Mouse (Mus musculus) gastrocnemius, adult 18-20 months (tissue): Measurements from ENCODE around the gene Dhx16. TPM values are rescaled to one million over a fixed set of nuclear protein-coding genes. Genes with fewer than 3 reads are reported as not detected.
A peak's percentile ranks its signal among the peaks of the same experiment; 100 is the strongest.

Experiments
- DNase-seq: peaks from one replicate; pipeline ENCODE4 v3.0.0; 2021; ENCODE audit warnings: low spot score
- total RNA-seq, 2 experiments: library from RNA; stranded (reverse); gene quantifications; 2 replicates each; pipeline ENCODE4 v1.2.3; 2021

Gene Dhx16
- total RNA-seq, 2 experiments from 2014 or later: 11.7 to 14.1 TPM

DNA sequence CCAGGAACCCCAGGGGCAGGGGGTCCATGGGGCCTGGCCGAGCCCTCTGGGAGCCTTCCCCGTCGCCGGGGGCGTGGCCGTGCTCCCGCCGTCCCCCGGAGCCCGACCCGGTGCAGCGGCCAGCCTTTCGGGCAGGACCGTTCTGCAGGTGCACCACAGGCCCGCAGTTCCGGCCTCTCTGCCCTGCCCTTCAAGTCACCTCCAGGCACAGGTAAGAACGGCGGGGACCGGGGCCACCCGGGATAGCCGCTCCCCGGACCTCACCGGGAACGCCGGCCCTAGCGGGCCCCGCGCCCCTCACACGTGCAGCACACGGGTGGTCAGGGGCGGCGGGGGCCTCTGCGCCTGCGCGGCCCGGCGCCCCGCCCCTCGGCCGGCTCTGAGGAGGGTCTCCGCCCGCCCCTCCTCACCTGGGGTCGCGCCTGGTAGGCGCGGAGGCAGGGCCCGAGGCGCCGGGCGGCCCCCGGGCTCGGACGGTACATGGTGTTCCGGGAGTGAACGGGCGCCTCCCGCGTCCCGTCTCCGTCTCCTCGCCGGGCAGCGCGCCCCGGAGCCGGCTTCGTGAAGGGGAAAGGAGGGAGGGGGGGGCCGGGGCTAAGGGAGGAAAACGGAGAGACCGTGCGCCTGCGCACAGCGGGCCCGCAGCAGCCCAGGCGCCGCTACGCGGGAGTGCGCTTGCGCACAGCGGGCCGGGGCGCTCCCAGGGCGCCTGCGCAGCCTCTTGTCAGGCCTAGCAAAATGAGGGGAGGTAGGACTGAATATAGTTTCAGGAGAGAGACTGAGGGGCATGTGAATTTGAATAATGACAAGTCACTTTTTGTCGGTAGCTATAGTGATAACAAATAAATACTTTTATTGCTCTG lies 17.4 kb downstream of the Dhx16 start, which contains the start of gene 2310061I04Rik:
Gene 2310061I04Rik (minus strand): TSS at position 651 of the 863 bp plus-strand sequence.
- DNase-seq: peak; percentile 90

DNA sequence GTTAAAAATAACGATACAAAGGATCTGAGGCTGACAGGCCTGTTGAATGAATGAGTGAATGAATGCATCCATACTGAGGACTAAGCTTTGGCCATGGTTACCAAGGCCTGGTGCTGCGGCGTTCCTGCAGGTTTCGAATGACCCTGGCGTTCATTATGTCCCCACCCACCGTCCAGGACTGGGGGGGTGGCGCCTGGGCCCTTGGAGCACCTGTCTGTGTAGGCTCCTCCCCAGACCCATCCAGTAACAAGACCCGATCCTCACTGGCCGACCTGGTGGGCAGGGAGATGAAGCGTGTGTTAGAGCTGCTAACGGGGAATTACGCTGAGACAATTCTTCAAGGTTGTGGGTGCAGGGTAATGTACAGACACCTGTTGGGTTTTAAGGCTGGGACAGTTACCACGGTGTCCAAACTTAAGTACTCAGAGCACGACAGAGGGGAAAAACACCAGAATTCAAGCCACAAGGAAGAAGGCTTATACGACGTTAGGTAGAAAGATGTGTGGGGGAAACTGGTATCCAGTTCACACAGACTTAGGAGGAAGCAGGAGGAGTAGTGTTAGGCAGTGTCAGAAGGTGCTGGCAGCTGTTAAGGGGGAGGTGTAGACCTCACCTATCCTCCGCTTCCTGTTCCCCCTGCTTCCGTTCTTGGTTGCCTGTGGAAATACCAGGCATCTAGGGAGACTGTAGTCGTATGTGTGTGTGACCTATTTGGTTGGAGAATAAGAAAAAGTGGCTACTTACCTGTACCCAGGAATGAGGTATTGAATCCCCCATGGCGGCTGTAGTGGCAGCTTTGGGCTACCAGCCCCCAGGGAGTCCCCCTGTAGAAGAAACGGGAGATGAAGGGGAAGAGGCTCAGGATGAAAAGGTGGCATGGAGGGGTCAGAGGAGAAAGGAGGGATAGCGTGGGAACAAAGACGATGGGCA lies 18.3 kb downstream of the Dhx16 start:
- DNase-seq: no peak

DNA sequence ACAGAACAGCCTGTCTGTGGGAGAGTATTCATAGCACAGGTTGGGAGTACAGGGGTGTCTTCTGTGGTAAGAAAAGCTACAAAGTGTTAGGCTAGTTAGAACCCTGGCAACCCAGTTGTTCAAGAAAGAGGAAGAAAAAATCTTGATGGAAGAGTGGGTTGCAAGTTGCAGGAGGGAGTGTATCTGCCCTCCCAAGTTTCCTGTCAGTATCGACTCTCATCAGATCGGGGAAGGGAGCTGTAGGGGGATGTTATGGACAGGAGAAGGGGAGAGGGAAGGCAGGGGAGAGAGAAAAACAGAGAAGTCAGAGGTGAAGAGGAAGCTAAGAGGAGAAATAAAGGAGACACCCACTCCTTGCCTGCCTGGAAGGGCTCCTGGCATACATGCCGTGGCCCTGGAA lies 21.0 kb downstream of the Dhx16 start:
- no peak for DNase-seq

DNA sequence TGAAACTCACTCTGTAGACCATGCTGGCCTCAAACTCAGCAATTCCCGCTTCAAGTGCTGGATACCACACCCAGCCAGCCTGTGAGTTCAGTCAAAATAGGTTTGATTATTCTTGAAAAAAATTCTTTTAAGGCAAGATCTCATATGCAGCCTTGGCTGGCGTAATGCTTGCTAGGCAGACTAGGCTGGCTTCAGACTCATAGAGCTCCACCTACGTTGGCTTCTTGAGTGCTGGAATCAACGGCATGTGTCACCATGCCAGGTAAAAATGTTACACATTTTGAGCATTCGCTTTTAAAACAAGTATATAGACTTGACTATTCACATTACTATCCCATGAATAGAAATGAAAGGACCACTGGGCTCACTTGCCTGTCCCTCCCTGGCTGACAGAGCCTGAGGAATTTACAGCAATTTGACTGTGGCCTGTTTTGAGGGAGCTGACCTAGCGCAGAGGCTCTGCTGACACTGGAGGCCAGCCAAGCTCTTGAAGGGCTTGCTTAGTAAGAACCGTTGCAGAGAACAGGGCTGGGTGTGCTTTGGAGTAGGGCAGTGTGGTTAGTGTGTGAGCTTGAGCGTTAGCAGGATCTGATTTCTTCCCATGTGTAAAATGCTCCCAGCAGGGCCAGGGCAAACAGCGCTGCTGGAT lies 23.8 kb downstream of the Dhx16 start:
- no peak for DNase-seq

DNA sequence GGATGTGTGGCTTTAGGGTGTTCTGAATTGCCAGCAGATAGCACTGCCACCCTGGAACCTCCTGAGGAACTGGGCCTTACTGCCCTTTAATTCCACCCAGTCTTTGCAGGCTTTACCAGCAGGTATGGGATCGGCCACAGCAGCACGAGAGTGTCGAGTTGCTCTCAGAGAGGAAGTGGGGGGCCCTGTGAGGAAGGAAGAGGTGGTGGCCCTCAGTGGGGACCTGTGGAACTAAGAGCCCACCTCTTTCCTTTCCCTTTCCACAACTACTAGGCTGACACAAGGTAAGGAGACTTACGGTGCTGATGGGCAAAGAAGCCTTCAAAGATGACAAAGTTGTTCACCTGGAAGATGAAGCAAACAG lies 24.4 kb downstream of the Dhx16 start:
- DNase-seq: no peak

DNA sequence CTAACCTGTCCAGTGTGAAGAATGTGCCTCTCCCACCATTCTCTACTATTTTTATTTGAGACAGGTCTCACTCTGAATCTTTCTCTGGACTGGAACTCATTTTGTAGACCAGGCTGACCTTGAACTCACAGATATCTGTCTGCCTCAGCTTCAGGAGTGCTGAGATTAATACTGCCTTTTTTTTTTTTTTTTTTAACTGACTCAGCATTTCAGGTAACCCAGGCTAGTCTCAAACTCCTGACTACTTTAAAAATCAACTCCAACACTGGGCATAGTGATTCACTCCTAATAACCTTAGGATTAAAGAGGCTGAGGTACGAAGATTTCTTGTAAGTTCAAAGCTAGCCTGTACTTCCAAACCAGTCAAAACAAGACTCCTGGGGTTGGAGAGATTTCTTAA lies 26.0 kb downstream of the Dhx16 start:
- DNase-seq: no peak

DNA sequence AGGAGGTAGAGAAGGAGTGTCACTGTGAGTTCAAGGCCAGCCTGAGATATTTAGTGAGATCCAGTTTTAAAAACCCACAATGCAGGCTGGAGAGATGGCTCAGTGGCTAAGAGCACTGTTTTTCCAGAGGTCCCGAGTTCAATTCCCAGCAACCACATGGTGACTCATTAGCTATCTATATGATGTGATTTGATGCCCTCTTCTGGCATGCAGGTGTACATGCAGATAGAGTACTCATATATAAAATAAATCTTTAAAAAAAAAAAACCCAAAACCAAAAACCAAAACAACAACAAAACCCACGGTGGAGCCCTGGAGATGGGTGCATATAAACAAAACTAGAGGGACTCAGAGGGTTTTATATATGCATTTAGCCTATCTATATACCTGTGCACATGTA lies 28.0 kb downstream of the Dhx16 start:
- DNase-seq: no peak

DNA sequence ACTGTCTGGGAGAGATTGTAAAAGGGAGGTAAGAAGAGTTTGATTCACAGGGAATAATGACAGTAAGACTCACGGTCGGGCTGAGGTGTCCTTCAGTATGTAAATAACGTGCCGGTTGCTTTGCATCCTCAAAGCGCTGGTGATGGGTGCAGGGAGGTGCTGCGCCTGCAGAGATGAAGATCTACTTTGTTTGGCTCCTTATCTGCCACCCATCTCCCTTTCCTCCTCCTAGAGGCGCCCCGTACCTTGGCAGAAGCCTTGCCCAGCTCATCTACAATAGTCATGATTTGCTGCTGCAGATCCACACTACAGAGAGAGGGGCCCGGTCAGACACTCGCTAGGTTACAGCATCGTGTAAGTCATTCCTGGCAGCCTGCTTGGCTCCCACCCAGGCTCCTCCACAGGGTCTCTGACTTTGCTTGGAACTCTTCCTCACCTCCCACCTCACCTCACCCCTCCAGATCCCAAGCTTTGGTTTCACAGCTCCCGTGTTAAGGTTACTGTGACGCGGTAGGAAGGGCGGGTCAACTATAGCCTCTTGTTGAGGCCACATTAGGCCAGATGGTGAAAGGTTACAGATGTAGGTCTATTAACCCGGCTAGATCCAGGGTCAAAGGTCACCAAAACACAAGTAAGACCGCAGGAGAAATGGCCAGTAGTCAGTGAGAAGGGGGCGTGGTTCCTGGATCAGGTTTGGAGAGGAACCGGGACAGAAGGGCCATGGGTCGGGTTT lies 29.7 kb downstream of the Dhx16 start:
- DNase-seq: no peak

DNA sequence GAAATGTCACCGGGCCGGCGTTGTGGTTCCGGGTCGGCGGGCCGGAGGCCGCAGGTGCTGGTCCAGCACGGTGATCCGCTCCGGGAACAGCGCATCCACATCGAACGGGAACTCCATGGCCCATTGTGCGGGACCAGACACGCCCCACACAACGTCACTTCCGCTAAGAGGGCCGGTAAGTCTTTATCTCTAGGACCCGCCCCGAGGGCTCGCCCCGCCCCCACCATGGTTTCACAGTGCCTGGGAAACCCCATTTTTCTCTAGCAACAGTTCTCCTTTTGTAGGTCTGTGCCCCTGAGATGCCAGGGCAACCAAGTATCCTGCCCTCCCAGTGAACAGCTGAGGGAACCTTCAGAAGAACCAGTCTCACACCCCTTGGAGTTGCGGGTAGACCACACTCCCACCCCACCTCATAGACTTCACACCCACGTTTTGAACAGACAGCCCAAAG lies 30.3 kb downstream of the Dhx16 start, which contains the start of gene Atat1:
Gene Atat1 (minus strand): TSS at position 157 of the 451 bp plus-strand sequence.
- peak; percentile 93 for DNase-seq

DNA sequence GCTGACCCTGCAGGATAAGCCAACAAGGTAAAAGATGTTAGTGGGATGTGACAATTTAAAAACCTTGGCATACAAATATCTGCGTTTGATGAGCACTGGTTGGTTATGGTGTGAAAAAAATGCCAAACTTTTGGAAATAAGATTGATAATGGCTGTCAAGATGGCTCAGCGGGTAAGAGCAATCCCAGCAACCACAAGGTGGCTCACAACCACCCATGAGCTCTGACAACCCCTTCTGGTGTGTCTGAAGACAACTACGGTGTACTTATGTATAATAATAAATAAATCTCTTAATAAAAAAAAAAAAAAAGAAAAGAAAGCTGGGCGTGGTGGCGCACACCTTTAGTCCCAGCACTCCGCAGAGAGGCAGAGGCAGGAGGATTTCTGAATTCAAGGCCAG lies 35.4 kb downstream of the Dhx16 start:
- no peak for DNase-seq

DNA sequence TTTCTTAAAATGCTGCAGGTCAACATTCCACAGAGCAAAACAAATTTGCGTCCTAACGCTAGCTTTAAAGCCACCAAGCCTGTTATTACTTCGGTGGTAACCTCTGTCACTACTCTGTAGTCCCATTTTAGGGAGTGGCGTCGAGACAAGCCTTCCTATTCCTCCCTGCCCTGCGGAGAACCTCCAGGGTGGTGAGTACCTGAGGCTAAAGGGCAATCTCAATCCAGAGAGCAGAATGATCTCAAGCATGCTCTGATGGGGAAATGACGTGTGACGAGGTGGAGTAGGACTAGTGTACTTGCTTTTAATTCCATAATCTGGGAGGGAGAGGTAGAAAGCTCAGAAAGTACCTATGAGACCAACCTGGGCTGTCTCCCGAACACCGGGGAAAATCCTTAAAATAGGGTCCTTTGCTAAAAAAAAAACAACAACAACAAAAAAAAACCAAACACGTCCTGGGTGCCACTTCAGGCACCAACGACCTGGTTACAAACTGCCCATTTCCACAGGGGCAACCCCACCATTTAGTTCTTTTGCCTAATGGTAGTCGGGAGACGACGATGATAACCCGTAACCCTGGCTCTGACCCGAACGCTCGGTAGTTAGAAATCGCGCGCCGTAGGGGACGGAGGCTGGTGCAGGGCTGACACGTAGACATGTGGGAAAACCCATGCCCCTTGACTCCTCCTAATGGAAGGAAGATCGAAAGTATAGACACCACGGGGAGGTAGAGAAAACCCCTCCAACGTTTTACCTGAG lies 36.1 kb downstream of the Dhx16 start:
- no peak for DNase-seq

DNA sequence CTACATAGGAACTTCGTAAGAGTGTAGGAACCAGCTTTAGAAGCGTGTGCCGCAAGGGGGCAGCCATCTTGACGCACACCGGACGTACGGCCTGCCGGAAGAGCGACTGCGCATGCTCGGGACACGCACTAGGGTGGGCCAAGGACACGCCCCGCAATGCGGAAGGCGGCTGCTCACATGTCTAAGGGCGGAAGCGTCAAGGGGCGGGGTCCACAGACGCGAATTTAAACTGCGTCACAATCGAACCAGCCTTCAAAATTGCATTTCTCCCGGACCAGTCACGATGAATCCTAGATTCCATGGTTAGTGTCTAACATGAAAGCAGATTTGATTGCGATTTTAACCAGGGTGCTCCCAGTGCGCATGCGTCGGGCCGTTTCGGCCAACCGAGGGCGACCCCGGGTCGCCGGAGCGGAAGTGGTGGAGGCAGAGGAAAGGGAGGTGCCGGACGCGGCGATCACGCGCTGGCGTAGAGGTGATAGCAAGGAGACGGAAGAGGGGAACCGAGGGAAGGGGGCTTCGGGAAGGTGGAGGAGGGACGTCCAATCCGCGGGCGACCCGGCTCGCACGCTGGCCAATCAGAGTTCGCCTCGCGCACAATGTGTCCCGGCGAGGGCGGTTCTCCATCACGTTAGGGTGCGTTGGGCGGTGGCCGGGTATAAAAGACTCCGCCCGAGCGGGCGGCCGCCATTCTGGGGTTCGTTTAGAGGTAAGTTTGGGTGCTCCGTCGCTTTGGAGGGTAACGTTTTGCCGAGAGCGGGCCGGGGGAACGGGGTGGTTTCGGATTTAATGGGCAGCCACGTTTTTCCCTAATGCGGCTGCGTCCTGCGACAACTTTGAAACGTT lies 36.9 kb downstream of the Dhx16 start, which contains the start of the genes Mrps18b and Ppp1r10:
Gene Mrps18b (minus strand): TSS at position 93 of the 846 bp plus-strand sequence.
Gene Ppp1r10 (plus strand): TSS at position 138 of the 846 bp plus-strand sequence.
- peak; percentile 99 for DNase-seq

DNA sequence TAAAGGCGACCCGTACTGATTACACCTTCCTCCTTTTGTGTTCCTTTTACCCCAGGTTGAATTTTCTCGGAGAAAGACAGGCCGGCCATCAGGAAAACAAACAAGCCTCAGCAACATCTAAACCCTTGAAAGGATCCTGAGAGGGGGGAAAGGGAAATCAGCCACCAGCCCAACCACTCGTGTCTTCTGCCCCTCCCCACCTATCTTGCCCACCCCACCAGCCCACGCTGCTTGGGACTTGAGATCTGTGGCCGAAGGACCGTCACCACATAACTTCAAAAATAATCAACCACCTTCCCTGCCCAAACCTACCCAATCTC lies 37.5 kb downstream of the Dhx16 start:
- no peak for DNase-seq

DNA sequence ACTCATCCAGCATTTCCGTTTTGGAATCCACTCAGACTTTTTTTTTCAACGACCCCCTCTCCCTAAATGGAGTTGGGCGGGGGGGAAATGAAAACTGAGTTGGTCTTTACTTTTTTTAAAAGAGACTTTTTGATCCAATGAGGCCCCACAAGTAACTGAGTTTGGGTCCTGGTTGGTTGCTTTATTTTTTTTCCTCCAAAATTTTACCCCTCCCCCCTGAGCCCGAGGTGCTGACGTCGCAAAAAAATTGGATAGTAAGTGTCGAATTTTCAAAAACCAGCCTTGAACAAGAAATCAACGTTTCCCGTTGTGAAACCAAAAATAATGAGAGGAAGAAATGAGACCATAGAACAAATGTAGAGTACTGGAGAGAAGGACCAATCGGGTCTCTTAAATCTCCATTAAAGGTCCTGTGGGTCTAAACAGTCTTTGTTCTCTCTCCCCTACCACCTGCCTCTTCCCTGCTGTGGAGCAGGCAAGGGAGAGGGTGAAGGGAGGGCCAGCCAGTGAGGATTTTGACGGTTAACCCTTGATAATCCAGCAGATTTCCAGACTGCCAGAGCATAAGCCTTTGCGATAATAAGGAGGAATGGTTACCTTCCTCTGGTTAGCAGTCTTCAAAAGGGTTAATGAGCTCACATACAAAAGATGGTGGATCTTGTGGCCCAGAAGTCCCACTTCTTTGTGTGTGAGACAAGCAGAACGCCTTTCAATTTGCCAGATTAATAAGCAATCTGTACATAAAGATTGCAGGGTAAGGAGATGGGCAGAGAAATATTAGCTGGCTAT lies 38.0 kb downstream of the Dhx16 start:
- DNase-seq: peak; percentile 50

DNA sequence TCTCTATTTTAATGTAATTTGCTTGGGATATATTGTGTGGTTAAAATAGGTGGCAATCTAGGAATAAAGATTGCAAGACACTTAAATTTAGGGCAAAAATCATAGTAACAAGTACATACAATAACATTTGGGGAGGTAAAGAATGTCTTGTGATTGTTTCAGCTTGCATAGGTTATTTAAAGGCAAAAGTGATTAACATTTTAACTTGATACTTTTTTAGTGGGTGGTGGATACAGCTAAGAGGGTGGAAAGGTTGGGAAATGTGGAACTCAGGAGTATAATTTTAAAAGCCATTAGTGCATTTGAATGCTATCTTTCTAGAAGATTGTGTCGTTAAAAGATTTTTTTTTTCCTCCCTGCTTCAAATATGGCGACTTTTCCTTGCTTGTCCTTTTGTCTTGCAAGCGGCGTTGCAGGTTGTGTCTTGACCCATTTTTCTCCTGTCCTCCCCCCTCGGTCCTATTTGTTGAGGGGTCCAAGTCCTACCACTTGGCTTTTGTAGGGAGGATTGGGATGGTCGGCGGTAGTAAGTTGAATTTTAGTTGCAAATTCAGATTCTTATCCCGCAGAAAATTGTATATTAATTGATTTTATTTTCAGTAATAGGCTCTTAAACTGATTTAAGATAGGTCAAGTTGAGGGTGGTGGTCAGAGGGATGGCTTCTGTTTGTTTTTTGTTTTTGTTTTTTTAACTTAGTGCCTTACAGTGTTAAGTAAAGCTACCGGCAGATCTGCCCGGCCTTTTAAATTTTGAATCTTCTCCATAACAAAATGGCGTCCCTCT lies 38.8 kb downstream of the Dhx16 start:
- peak; percentile 52 for DNase-seq

DNA sequence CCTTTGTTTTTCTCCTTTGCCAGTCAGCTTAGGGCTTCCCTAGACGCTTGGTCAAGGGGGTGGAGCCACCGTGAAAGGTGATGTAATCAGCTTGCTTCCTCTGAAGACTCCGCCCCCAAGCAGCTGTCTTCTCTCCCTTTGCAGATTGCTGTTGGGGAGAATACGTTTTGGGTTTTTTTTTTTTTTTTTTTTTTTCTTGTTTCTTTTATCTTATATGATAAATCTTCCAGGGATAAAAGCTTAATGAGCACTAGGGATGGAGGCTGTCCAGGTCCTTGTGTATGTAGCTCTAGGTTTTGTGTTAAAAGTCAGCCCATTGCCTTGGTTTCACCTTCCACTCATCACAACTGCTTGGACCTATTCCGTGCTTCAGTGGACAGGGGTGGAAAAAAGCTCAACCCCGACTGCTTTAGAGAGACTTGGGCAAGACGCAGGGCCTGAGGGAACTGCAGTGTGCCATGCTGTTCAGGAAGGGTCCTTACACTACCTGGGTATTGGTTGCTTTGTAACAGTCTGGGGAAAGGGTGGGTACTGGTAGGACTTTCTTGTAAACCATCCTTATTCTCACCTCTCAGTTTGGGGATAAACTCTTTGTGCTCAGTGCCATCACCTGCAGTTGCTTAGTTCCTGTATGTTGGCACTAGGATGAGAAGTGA lies 39.6 kb downstream of the Dhx16 start:
- DNase-seq: peak; percentile 98

DNA sequence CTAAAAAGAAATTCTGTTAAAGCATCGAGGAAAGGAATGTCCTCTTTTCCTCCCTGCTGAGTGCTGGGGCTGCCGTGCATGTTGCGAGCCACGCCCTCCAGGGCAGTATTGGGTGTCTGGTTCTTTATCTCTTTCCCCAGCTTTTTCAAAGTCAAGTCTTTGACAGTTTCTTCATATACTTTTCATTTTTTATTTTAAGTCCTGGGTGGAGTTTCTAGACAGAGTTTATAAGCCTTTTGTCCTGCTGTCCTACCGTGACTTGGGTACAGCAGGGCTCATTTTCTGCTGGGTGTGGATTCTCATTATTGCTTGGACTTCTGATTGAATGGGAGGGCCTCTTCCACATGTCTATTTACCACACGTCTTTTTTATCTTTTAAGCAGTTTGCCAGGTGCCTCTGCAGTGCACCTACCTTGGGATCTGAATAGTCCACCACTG lies 40.3 kb downstream of the Dhx16 start:
- no peak for DNase-seq
